Mouse (Mus musculus) left cerebral cortex, postnatal 36 days (tissue): ENCODE results near the gene Vldlr. TPM values are rescaled to one million over a fixed set of nuclear protein-coding genes. Genes with fewer than 3 reads are reported as not detected.

Experiments used
- DNase-seq, 2 experiments: peaks; one replicate each; pipeline ENCODE4 v3.0.0; 2021 to 2022; ENCODE audit warnings: low spot score in 2 of 2, mixed read lengths in 1 of 2
- intact Hi-C: fragments of 180-260 bp; cut with DNase I; formaldehyde crosslinking; loops from one replicate; pipeline ENCODE4 v1.15.1; 2025
- total RNA-seq, 2 experiments: library from RNA; stranded (reverse); gene quantifications; 2 replicates each; pipeline ENCODE4 v1.2.3; 2021

Vldlr gene
- total RNA-seq, 2 experiments from 2014 or later, result 58.3 to 60.9 TPM

DNA sequence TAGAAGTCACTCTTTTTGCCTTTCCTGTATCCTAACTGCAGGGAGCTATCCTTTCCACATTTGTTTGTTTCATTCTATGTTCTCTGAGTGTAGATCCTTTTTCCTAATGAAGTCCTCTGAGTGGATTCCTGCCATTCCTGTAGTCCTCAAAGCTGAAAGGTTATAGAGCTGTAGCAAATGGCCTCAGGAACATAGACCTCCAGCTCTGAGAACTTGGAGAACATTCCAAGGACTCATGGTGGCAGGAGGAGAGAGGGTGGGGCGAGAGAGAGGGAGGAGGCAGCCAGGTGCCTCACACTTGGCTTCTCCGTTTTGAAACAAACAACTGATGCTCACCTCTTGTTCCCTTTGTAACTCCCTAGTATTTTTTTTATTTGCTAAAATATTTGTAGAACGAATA, 10.3 kb downstream of the Vldlr start:
- intact Hi-C loops, result no loop called here
- DNase-seq, result no peak

DNA sequence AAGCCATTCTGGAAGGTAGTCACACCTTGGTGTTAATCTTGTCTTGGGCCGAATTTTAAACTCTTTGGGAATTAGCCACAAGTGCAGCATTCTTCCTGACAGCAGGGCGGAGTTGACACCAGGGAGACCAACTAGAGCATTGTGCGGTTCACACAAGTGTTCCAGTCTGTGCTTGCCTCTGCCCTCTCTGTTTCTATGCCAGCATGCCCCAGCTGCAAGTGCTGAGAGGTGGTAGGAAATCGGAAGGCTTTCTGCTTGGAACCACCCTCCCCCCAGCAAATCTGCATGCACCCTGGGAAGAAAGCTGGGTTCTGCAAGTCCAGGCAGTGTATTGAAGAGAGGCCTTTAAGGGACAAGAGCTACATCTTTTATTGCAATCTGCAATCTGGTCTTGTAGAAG, 10.8 kb downstream of the Vldlr start:
- intact Hi-C loops, result no loop called here
- peak in 1 of 2 experiments; percentile 15 for DNase-seq

DNA sequence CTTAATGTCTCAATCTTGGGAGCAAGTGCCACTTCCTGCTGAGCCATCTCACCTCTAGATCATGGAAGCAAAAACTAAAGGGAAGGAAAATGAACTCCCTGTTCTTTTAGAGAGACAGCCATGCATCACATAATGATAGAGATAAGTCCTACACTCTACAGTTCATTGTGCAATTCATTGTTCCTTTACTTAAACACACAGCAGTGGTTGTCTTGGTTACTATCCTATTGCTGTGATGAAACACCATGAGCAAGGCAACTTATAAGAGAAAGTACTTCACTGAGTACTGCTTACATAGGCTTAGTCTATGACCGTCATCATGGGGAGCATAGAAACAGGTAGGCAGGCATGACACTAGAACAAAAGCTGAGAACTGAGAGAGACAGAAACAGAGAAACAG, 12.0 kb downstream of the Vldlr start:
- intact Hi-C loops, result no loop called here
- no peak for DNase-seq

DNA sequence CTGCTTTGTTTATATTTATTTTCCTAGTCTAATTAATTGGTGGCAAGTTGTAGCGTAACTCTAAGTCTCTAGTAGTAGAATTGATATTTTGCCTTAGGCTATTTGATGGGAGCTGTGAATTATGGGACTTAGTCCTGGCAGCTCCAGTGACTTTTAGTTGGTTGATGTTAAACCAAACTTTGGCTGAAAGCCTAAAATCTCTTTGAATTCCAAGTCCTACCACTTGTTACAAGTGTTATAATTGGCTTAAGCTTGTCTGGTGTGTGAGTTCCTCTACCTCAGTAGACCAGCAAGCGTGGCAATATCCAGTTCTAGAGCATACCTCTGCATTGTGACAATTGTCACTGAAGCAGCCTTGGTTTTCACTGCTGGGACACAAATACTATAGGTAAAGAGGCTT, 17.1 kb downstream of the Vldlr start:
- no peak for DNase-seq
- intact Hi-C loops, result loop anchor here (10.0 kb wide), 1 partner anchor 161 kb away; no protein-coding TSS in a partner anchor

DNA sequence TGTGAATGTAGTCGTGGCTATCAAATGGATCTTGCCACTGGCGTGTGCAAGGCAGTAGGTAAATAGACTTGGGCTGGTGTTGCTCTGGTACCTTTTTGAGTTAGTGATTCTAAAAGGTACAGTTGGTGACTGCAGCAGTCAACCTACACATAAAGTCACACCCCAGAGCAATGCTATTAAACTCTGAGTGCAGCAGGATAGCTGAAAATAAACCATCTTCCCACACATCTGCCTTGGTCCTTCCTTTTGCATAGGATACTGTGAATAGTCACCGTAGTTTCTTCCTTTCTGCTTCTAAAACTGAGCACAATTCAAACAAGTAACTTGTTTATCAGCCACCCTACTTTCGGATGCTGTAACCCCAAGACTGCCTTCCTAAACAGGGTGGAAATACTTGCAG, 23.6 kb downstream of the Vldlr start:
- intact Hi-C loops, result loop anchor here (2.0 to 10.0 kb wide), 2 partner anchors 155 to 175 kb away; no protein-coding TSS in a partner anchor
- DNase-seq, result no peak

DNA sequence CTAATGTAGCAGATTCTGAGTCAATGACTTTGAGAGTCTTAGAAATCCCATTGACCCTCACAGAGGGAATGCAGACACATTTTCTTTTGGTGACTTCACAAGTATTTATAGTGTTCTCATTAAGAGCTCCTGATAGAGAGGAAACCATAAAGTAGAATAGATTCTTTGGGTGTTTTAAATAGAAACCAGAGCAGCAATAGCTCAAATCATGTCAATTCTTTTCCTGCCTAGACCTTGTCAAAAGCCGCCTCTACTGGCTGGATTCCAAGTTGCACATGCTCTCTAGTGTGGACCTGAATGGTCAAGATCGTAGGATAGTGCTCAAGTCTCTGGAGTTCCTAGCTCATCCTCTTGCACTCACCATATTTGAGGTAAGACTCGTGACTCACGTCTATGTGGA, 27.2 kb downstream of the Vldlr start:
- no peak for DNase-seq
- intact Hi-C loops, result no loop called here

DNA sequence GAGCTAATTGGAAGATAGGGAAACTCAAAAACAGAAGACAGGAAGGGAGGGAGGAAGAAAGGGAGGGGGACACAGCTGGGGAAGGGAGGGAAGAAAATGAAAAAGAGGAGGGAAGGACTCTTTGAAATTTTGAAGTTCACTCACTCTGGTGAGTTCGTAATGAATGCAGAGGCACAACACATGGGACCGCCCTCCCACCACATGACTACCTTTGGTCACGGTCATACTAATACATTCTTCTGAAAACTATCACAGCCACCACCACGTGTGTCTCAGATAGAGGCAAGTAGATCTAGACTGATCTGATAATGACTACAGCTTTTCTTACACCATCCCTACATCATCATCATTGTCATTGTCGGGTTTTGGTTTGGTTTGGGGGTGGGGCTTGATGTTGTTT, 38.5 kb downstream of the Vldlr start:
- DNase-seq, result no peak
- intact Hi-C loops, result no loop called here

DNA sequence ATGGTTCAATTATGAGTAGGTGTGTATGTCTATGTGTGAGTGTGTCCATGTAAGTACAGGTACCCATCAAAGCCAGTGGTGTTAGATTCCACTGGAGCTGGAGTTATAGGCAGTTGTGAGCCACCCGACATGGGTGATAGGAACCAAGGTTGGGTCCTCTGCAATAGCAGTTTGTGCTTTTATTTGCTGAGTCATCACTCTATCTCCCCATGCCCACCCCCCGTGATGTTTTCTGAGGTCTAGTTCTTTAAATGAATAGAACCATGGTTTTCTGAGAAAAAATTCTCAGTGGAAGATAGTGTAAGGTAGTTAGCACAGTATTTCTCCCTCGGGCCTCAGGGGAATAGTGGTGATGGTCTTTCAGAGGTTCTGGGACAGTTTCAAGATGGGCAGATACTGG, 39.4 kb downstream of the Vldlr start:
- DNase-seq, result no peak
- intact Hi-C loops, result no loop called here

DNA sequence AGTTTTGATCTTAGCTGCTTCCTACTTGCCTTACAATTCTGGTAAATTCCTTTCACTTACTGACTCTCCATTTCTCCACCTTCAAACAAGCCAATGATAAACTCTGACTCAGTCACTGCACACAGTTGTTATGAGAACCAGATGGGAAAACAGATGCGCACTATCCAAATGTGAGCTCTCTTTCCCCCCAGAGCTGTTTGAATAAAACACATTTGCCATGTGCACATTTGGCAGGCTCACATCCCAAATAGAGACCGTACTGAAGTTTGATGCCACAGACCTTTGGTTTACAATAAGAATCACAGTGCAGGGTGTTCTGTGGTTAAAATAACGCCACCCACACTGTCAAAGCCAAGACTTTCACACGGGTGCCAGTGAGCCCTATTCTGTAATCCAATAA, 43.8 kb downstream of the Vldlr start:
- intact Hi-C loops, result no loop called here
- DNase-seq, result peak; percentile 50 to 51

DNA sequence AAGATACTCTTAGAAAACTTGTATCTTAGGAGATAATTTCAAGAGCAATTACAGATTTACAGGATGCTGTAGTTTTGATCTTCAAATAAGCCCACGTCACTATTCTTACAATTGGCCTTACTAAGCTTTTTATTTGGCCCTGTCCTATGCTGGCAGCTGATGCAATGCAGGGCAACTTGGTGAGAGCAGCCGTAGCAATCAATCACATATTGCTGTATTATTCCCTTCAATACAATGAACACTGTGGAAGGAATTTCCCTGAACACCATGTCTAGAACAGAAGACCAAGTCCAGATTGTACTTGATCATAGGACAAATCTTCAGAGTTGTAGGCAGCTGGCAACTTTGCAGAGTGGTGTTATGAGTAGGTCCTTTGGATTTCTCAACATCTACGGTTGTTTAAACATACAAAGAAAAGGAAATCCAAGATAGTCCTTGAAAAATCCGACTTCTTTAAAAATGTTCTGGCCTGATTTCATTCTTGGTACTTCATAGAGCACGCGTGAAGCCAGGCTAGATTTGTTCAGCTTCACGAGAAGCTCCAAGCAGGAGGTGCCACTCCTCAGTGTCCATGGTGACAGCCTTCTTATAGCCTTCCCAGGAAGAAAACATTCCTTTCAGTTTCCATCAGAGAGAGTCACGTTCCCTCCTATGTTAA, 44.5 kb downstream of the Vldlr start:
- no peak for DNase-seq

DNA sequence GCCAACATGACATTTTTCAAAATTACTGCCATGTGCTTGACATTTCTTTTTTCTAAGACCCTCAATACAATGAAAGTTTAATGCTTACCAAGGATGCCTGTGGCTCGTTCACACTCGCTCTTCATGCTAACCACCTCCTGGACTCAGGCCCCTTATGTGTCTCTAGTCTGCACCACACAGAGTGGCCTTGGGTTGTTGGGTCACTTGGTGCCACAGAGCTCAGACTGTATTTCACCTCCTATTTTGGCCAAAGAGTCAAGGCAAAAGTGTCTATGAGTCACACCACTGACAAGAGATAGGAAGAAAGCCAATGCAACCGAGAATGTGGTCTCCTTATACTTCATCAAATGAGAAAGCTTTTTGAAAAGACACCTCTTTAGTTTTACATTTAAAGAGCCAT, 45.9 kb downstream of the Vldlr start:
- intact Hi-C loops, result no loop called here
- DNase-seq, result no peak

More for the DNA sequence above, 44.5 kb downstream of the Vldlr start:
- intact Hi-C loops, result no loop called here

DNA sequence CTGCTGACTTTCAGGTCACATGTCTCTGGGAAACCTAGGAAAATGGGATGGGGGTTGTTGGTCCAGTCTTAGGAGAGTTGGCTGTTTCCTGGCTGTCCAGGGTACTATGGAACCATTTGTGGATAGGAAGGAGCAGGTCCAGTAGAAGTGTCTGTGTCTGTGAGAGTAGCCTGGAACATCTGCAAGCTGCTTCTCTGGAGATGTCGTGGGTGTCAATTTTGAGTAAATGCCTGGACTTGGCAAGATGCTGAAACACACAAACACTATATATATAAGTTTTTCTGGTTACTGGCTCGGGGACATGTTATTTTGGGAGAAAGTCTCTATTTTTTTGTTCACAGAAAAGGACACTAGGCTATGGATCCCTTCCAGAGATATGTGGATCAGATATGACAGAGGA, 57.1 kb downstream of the Vldlr start:
- intact Hi-C loops, result no loop called here

DNA sequence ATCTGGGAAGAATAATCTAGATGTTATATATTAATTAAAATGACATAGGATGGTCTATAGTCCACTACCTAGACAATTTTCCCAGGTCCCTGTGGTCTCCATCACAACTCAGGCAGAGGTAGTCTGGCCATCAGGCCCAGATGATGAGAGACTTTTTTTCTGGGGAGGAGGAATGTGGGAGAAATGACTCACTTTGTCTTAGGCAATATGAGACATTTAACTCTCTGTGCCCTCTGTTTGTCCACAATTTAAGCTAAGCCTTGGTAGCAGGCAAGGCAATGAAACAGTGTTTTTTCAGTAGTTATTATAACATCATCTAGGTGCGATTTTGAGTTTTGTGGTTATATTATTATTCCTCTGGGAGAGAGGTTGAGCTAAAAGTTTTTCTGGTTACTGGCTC, 58.1 kb downstream of the Vldlr start:
- DNase-seq, result no peak
- intact Hi-C loops, result no loop called here

More for the DNA sequence above, 57.1 kb downstream of the Vldlr start:
- peak in 1 of 2 experiments; percentile 12 for DNase-seq

DNA sequence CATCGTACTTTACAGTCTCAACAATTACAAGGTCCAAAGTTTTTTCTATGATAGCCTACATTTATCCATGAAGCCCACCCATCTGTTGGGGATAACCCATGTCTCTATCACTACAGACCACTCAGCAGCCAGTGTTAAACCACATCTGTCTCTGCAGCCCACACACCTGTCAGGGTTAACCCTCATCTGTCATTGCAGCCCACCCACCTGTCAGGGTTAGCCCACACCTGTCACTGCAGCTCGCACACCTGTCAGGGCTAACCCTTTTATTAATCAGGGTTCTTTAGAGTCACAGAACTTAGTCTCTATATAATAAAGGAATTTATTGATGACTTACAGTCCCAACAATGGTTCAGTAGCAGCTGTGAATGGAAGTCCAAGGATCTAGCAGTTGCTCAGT, 62.9 kb downstream of the Vldlr start:
- intact Hi-C loops, result no loop called here

More for the DNA sequence above, 62.9 kb downstream of the Vldlr start:
- no peak for DNase-seq

Other genes with a start within 250 kb of the Vldlr start
- not detected for gene Kcnv2, start 106.1 kb downstream of the Vldlr start, total RNA-seq
- 10 to 100 TPM; 52.7 to 54.9 TPM for gene Pum3, start 213.3 kb downstream of the Vldlr start, total RNA-seq